Mouse (Mus musculus): ENCODE results near the gene Gm20458. TPM values are rescaled to one million over a fixed set of nuclear protein-coding genes. Genes with fewer than 3 reads are reported as not detected.
A peak's percentile ranks its signal among the peaks of the same experiment; 100 is the strongest.

The Gm20458 gene
- polyA plus RNA-seq, 1 experiment from 2014 or later: 6.9 TPM

- Histone ChIP-seq H3K9ac (replicated peaks) (no peak overlapping the region), H3K4me1 (peaks cover 17% of the 10 kb centered on the region), H3K4me2 (replicated peaks) (peak overlapping the region; percentile 89; the same call in 1 of the 2 replicates), H3K36me3 (peaks cover 16% of the 10 kb centered on the region), H3K9me3 (no peaks in the 10 kb centered on the region), H3K4me3 (peak overlapping the region; percentile 90; the same call in 1 of the 2 replicates), H3K27me3 (no peaks in the 10 kb centered on the region), H3K27ac (replicated peaks) (no peak overlapping the region)
- ATAC-seq (ENCODE audit: low FRiP score, low read depth): no peak
- WGBS: 58% methylated on average over 1 of the region's 1 CpGs
These were observed 35.6 kb downstream of the Gm20458 start for GRCm38 (mm10) chr2:164496331-164496730.

DNA sequence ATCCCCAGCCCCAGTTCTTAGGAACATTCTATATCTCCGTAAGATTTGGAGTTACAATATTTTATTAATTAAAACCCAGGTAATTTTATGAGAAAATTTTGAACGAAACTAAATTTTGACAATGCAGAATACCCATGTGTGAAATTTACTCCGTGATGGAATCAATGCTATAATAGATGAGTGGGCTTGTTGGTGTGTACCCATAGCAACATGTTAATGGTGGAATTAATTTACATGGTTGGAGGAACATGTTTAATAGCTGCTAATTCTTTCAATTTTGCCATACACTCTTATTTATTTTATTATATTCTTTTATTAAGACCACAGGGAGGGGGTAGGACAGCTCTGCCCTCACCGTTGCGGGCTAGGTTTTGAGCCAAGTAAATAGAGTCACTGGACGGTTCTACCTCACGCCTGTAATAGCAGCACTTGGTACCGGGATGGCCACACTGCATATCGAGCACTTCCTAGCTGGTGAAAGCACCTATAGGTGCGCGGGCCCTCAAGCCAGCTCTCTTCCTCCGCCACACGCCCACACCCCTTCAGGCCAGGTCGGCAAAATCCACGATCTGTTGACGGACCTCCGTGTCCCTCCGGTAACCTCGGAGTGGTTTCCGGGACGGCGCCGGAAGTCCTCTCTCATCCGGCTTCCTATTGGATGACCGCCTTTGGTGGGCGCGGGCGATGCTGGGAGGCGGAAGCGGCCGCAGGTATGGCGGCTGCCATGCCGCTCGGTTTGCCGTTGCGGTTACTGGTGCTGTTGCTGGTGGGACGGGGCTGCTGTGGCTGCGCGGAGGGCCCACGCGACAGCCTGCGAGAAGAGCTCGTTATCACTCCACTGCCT lies 36.3 kb downstream of the Gm20458 start, which contains the start of gene Pigt:
Gene Pigt, plus strand, starts transcription at position 674 of the 844 bp plus-strand sequence.
- 4% methylated on average over 43 of the region's 43 CpGs for WGBS
- Histone ChIP-seq H3K9ac (replicated peaks) (peak within 1 kb of the TSS; percentile 71), H3K4me2 (replicated peaks) (peak within 1 kb of the TSS; percentile 89), H3K4me1 (peaks cover 17% of the 10 kb centered on the region), H3K9me3 (no peaks in the 10 kb centered on the region), H3K4me3 (peak within 1 kb of the TSS; percentile 90), H3K27me3 (no peaks in the 10 kb centered on the region), H3K27ac (replicated peaks) (peak within 1 kb of the TSS; percentile 67; the same call in 1 of the 2 replicates), H3K36me3 (peaks cover 24% of the 10 kb centered on the region)
- ATAC-seq (ENCODE audit: low FRiP score, low read depth): peak; percentile 96

- peaks cover 17% of the 10 kb centered on the region for H3K4me1 ChIP-seq
- peak overlapping the region; percentile 89 for H3K4me2 ChIP-seq (replicated peaks)
- no peaks in the 10 kb centered on the region for H3K9me3 ChIP-seq
- ATAC-seq (ENCODE audit: low FRiP score, low read depth): peak; percentile 48; the same call in 1 of the 2 replicates
- H3K4me3 ChIP-seq: peak overlapping the region; percentile 90
- H3K27me3 ChIP-seq: no peaks in the 10 kb centered on the region
- H3K9ac ChIP-seq (replicated peaks): peak overlapping the region; percentile 71
- no peak overlapping the region for H3K27ac ChIP-seq (replicated peaks)
- H3K36me3 ChIP-seq: peaks cover 31% of the 10 kb centered on the region
- 5% methylated on average over 21 of the region's 21 CpGs for WGBS
These were observed 37.0 kb downstream of the Gm20458 start for GRCm38 (mm10) chr2:164497691-164498268.

- Histone ChIP-seq H3K9ac (replicated peaks) (no peak overlapping the region), H3K27me3 (no peaks in the 10 kb centered on the region), H3K4me3 (no peak overlapping the region), H3K4me2 (replicated peaks) (no peak overlapping the region), H3K9me3 (0 out of 2 replicates have a peak, but pooled peaks cover 4% of the 10 kb centered on the region), H3K36me3 (peaks cover 46% of the 10 kb centered on the region), H3K27ac (replicated peaks) (no peak overlapping the region), H3K4me1 (peaks cover 17% of the 10 kb centered on the region)
- ATAC-seq (ENCODE audit: low FRiP score, low read depth): no peak
- WGBS: 75% methylated on average over 5 of the region's 5 CpGs
These were observed 38.5 kb downstream of the Gm20458 start for GRCm38 (mm10) chr2:164499317-164499716.

- no peak overlapping the region for H3K27ac ChIP-seq (replicated peaks)
- no peak overlapping the region for H3K9ac ChIP-seq (replicated peaks)
- H3K4me1 ChIP-seq: peaks cover 17% of the 10 kb centered on the region
- peaks cover 58% of the 10 kb centered on the region for H3K36me3 ChIP-seq
- 95% methylated on average over 7 of the region's 7 CpGs for WGBS
- no peak overlapping the region for H3K4me3 ChIP-seq
- peaks cover 11% of the 10 kb centered on the region; the same call in 1 of the 2 replicates for H3K9me3 ChIP-seq
- no peaks in the 10 kb centered on the region for H3K27me3 ChIP-seq
- H3K4me2 ChIP-seq (replicated peaks): no peak overlapping the region
- ATAC-seq (ENCODE audit: low FRiP score, low read depth): no peak
These were observed 39.7 kb downstream of the Gm20458 start for GRCm38 (mm10) chr2:164500511-164500910.

DNA sequence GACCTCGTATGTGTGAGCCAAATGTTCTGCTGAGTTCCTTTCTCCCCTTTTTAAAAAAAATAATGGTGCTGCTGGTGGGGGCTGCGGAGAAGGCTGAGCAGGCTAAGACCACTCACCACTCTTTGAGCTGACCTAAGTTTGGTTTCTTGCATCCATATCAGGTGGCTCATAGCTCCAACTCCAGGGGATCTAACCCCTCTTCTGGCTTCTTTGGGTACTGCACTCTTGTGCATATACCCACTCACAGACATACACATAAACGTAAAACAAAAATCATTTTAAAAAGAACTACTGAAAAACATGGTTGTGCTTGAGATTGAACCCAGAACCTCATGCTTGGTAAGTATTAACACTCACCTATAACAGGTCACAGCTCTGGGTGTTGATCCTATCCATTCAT lies 44.2 kb downstream of the Gm20458 start:
- 97% methylated on average over 3 of the region's 3 CpGs for WGBS
- H3K36me3 ChIP-seq: peaks cover 74% of the 10 kb centered on the region
- no peak overlapping the region for H3K4me3 ChIP-seq
- ATAC-seq (ENCODE audit: low FRiP score, low read depth): no peak
- H3K9me3 ChIP-seq: peaks cover 11% of the 10 kb centered on the region; the same call in 1 of the 2 replicates
- H3K4me1 ChIP-seq: no peaks in the 10 kb centered on the region
- no peaks in the 10 kb centered on the region for H3K27me3 ChIP-seq
- H3K27ac ChIP-seq (replicated peaks): no peak overlapping the region
- no peak overlapping the region for H3K9ac ChIP-seq (replicated peaks)
- H3K4me2 ChIP-seq (replicated peaks): no peak overlapping the region

GRCm38 (mm10) chr2:164505619-164506347 lies 45.0 kb downstream of the Gm20458 start:
- Histone ChIP-seq H3K36me3 (peaks cover 66% of the 10 kb centered on the region), H3K27ac (replicated peaks) (no peak overlapping the region), H3K4me2 (replicated peaks) (no peak overlapping the region), H3K9ac (replicated peaks) (no peak overlapping the region), H3K4me1 (no peaks in the 10 kb centered on the region), H3K27me3 (no peaks in the 10 kb centered on the region), H3K4me3 (no peak overlapping the region), H3K9me3 (peaks cover 11% of the 10 kb centered on the region; the same call in 1 of the 2 replicates)
- WGBS: 93% methylated on average over 4 of the region's 4 CpGs
- no peak for ATAC-seq (ENCODE audit: low FRiP score, low read depth)

DNA sequence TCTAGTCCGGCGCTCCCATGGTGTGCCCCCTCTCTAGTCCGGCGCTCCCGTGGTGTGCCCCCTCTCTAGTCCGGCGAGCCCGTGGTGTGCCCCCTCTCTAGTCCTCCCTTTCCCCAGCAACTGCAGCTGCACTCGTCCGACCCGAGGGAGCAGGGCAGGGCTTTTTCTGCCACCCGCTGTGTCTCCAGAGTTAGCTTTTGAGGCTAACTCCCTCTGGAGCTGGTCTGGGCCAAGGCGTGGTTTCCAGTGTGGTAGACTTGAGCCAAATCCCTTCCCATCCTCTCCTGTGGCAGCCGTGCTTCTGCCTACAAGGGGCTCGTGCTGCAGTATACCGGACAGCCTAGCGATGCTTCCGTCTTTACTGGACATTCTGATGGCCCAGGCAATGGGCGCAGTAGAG lies 47.0 kb downstream of the Gm20458 start:
- Histone ChIP-seq H3K9me3 (peaks cover 11% of the 10 kb centered on the region; the same call in 1 of the 2 replicates), H3K4me3 (no peak overlapping the region), H3K4me1 (no peaks in the 10 kb centered on the region), H3K27ac (replicated peaks) (no peak overlapping the region), H3K27me3 (no peaks in the 10 kb centered on the region), H3K36me3 (peaks cover 45% of the 10 kb centered on the region), H3K4me2 (replicated peaks) (no peak overlapping the region), H3K9ac (replicated peaks) (no peak overlapping the region)
- ATAC-seq (ENCODE audit: low FRiP score, low read depth): no peak
- WGBS: 89% methylated on average over 19 of the region's 19 CpGs

DNA sequence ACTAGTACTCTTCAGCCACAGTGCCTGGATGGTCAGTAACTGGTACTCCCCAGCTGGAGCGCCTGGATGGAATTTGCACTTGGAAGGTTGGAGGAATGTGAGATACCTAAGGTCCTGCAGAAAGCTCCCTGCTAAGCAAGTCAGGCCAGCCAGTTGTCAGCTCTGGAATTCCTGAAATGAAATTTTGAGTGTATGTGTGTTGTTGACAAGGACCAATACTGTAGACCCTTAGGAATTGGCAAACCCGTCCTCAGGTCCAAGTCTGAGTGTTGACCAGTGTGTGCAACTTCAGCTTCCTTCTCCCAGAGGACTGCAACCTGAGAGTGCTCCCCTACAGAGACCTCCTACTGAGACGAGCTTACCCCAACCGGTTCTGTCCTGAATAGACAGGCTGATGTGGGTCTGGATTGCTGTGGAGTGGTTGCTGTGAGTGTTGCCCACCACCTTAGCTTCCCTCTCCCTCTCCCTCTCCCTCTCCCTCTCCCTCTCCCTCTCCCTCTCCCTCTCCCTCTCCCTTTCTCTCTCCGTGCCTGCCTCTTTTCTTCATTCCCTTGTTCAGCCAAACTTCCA lies 49.9 kb downstream of the Gm20458 start:
- Histone ChIP-seq H3K4me3 (no peak overlapping the region), H3K9me3 (no peaks in the 10 kb centered on the region), H3K4me2 (replicated peaks) (no peak overlapping the region), H3K36me3 (peaks cover 16% of the 10 kb centered on the region), H3K27ac (replicated peaks) (no peak overlapping the region), H3K27me3 (no peaks in the 10 kb centered on the region), H3K9ac (replicated peaks) (no peak overlapping the region), H3K4me1 (no peaks in the 10 kb centered on the region)
- no peak for ATAC-seq (ENCODE audit: low FRiP score, low read depth)
- WGBS: 48% methylated on average over 5 of the region's 5 CpGs

DNA sequence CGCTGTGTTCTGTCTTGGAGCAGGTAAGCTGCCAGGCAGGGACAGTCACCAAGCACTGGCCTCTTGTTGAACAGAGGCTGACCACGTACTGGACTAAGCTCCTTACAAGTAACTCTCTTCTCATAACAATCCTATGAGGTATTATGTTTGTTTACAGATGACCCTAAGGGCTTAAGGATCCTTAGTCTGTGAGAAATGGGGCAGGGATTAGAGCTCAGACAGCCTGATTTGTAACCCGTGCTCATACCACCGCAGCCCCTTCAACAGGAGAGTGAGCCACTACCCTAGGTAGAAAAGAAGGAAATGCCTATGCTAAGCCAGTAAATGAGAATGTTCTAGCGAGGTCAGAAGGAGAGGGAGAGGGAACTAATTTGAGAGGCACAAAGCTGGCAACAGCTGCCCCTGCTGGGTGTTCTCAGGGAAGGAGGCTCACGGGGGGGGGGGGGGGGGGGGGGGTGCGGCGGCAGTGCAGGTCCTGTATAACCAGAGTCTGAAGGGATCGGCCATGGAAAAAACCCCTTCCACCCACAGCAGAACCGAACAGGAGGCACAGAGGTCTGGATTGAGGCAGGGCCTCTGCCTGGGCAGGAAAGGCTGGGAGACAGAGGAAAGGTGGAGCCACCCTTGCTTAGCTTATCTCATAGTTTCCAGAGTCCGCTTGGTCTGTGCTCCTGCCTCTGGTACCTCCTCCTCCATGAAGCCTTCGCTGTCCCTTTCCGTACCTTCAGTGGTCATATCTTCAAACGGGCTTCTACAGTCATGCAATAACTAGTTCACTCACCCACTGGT lies 51.5 kb downstream of the Gm20458 start:
- no peak overlapping the region for H3K4me2 ChIP-seq (replicated peaks)
- H3K4me3 ChIP-seq: no peak overlapping the region
- ATAC-seq (ENCODE audit: low FRiP score, low read depth): no peak
- no peaks in the 10 kb centered on the region for H3K9me3 ChIP-seq
- H3K4me1 ChIP-seq: no peaks in the 10 kb centered on the region
- H3K36me3 ChIP-seq: peaks cover 3% of the 10 kb centered on the region; the same call in 1 of the 2 replicates
- no peaks in the 10 kb centered on the region for H3K27me3 ChIP-seq
- no peak overlapping the region for H3K9ac ChIP-seq (replicated peaks)
- WGBS: 59% methylated on average over 11 of the region's 14 CpGs
- H3K27ac ChIP-seq (replicated peaks): no peak overlapping the region

- no peak for ATAC-seq (ENCODE audit: low FRiP score, low read depth)
- H3K9me3 ChIP-seq: no peaks in the 10 kb centered on the region
- 80% methylated on average over 8 of the region's 8 CpGs for WGBS
- no peaks in the 10 kb centered on the region for H3K4me1 ChIP-seq
- no peak overlapping the region for H3K4me3 ChIP-seq
- no peak overlapping the region for H3K4me2 ChIP-seq (replicated peaks)
- no peak overlapping the region for H3K9ac ChIP-seq (replicated peaks)
- no peak overlapping the region for H3K27ac ChIP-seq (replicated peaks)
- no peaks in the 10 kb centered on the region; the same call in 1 of the 2 replicates for H3K36me3 ChIP-seq
- no peaks in the 10 kb centered on the region for H3K27me3 ChIP-seq
These were observed 52.6 kb downstream of the Gm20458 start for GRCm38 (mm10) chr2:164513389-164513788.

All from midbrain, embryonic 12.5 days (tissue).